Mouse (Mus musculus) heart, postnatal 0 days (tissue): ENCODE measurements around the gene Wars2. TPM values are rescaled to one million over a fixed set of nuclear protein-coding genes. Genes with fewer than 3 reads are reported as not detected.

Experiments used
- ATAC-seq: fragments of 200-750 bp; cut with Nextera tagmentation; 2 replicates; pipeline ENCODE4 v1.8.0; 2017; ENCODE audit warnings: low read depth, moderate number of reproducible peaks, moderate library complexity; ENCODE audit not compliant: insufficient read depth
- DNase-seq: peaks from one replicate; pipeline ENCODE4 v3.0.0-alpha.2; 2016; ENCODE audit warnings: low spot score
- H3K27ac ChIP-seq: fragments of 300-500 bp; sonication (generic); 2 replicates; pipeline ENCODE4 v1.5.1; 2014; ENCODE audit warnings: low read depth, mild to moderate bottlenecking
- H3K27me3 ChIP-seq: fragments of 300-500 bp; sonication (generic); 2 replicates; pipeline ENCODE4 v1.6.1; 2014; ENCODE audit warnings: low read length, mixed read lengths; ENCODE audit not compliant: control insufficient read depth, insufficient read depth
- H3K36me3 ChIP-seq: fragments of 300-500 bp; sonication (generic); replicated peaks from 2 replicates; pipeline ENCODE4 v1.6.1; 2014; ENCODE audit warnings: low read length, mixed read lengths; ENCODE audit not compliant: control insufficient read depth, insufficient read depth
- H3K4me1 ChIP-seq: fragments of 300-500 bp; sonication (generic); 2 replicates; pipeline ENCODE4 v1.6.1; 2014; ENCODE audit warnings: antibody characterized with exemption; ENCODE audit not compliant: control insufficient read depth, insufficient read depth
- H3K4me2 ChIP-seq: fragments of 300-500 bp; sonication (generic); 2 replicates; pipeline ENCODE4 v1.6.1; 2014; ENCODE audit warnings: low read depth, mild to moderate bottlenecking, low read length, moderate library complexity
- H3K4me3 ChIP-seq: fragments of 300-500 bp; sonication (generic); 2 replicates; pipeline ENCODE4 v1.5.1; 2014; ENCODE audit warnings: low read depth, low read length
- H3K9ac ChIP-seq: fragments of 300-500 bp; sonication (generic); replicated peaks from 2 replicates; pipeline ENCODE4 v1.6.1; 2014; ENCODE audit warnings: low read depth, low read length, mixed read lengths
- H3K9me3 ChIP-seq: fragments of 300-500 bp; sonication (generic); replicated peaks from 2 replicates; pipeline ENCODE4 v1.6.1; 2016; ENCODE audit warnings: low read length; ENCODE audit not compliant: control insufficient read depth
- CTCF ChIP-seq: IDR thresholded peaks from 2 replicates; pipeline ENCODE4 v1.5.1; 2016; ENCODE audit warnings: antibody characterized with exemption, control low read depth, low read depth
- EP300 ChIP-seq: IDR thresholded peaks from 2 replicates; pipeline ENCODE4 v1.6.1; 2016; ENCODE audit warnings: antibody characterized with exemption, low read depth
- WGBS: fragments of 180-500 bp; shearing (Covaris S2); extraction: QIAGEN DNeasy Blood & Tissue Kit; methylation state at CpG from one replicate; pipeline ENCODE4 v1.1.7; 2014; 5-methylcytosine and 5-hydroxymethylcytosine counted together
- polyA plus RNA-seq: library from polyadenylated mRNA; unstranded; fragments of >200 nt; fragmentation: Nextera tagmentation; extraction: Ambion mirVana; gene quantifications from 2 replicates; pipeline ENCODE4 v1.2.1, GENCODE M21; 2015
- total RNA-seq: library from RNA; depleted of rRNA; stranded (reverse); fragments of >200 nt; gene quantifications from 2 replicates; pipeline ENCODE4 v1.2.3, GENCODE M21; 2014; ENCODE audit warnings: low replicate concordance

Gene Wars2
- total and polyA plus RNA-seq, 2 experiments from 2014 or later, result 6.0 to 6.5 TPM

DNA sequence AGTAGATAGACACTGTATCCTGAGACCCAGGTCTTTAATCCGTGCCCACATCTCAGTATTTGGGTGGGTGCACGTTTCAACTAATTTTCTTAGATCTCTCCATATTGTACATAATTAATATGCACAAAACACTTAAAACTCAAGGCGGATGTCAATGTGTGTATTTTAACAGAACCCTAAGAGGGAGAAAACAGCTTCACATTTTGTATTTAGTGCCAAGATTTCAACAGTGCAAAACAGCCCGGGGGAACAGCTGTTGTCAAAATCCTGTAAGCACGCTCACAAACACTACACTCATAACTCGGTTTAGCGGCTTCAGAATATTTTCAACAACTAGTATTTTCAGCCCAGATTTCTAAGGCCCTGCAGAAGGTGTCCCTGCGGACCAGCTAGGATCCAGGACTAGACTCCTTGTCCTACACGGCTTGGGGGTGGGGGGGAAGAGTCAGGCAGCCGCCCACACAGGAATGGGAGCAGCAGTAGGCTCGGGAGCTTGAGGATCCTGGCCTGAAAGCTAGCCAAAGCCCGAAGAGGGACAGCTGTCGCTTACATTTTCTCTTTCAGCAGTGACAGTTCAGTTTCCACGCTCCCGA is 113.8 kb downstream of the Wars2 start:
- DNase-seq, result no peak
- H3K27me3 ChIP-seq, result peaks cover 99% of the 10 kb centered on the region

DNA sequence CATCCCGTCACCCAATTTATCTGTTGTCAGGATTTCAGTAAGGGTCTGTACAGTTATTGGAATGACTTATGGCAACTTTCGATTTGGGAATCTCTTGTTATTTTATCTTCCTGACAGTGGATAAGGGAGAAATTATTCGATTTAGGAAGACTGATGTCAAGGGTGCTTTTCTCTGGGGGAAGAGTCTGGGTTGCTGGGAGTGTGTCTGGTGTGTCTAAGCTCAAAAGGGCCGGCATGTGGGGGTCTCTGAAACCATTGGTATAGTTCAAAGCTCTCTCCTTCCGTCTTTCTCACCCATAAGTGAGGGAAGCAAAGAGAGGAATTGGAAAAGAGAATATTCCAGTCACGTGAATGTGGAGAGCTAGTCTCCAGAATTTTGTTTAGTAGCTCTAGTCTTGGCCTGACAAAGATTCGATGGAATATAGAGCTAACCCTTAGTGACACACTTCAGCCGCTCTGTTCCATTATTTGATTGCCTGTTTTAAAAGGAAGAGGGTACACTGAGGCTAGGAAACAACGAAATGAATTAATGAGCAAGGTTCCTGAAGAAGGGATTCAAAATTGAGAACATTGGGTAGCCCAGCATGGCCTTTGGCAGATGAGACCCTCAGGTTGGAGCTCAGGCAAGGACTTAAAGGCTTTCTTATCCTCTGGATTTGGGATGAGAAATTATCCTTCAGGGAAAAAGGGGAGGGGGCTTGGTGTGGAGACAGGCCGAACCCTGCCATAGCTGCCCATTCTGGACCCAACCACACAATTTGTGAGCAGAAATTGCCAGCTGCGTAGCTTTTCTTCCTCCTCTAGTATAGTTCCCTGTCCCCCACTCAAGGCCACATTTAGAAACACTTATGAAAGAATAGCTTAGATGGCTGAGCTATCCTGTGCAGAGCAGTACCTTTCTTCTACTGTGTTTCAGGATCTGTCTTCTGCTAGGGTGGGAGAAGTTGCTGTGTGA is 114.8 kb downstream of the Wars2 start:
- WGBS, result 12% methylated on average over 11 of the region's 11 CpGs
- ATAC-seq, result no peak
- Histone ChIP-seq H3K36me3 (no peaks in the 10 kb centered on the region), H3K4me2 (no peak overlapping the region), H3K9me3 (no peaks in the 10 kb centered on the region), H3K4me3 (no peak overlapping the region), H3K4me1 (peaks cover 9% of the 10 kb centered on the region; the same call in 1 of the 2 replicates), H3K27me3 (peaks cover 98% of the 10 kb centered on the region), H3K27ac (no peak overlapping the region), H3K9ac (no peak overlapping the region)
- DNase-seq, result no peak
- TF ChIP-seq EP300 (no peak), CTCF (no peak)

More for the DNA sequence above, 113.8 kb downstream of the Wars2 start:
- no peak for ATAC-seq
- no peak overlapping the region for H3K4me2 ChIP-seq
- H3K27ac ChIP-seq, result no peak overlapping the region
- WGBS, result 4% methylated on average over 15 of the region's 15 CpGs
- TF ChIP-seq CTCF, result no peak
- TF ChIP-seq EP300, result no peak
- H3K4me3 ChIP-seq, result peak overlapping the region; percentile 55; the same call in 1 of the 2 replicates
- no peaks in the 10 kb centered on the region for H3K36me3 ChIP-seq
- H3K4me1 ChIP-seq, result peaks cover 9% of the 10 kb centered on the region; the same call in 1 of the 2 replicates
- H3K9me3 ChIP-seq, result no peaks in the 10 kb centered on the region
- no peak overlapping the region for H3K9ac ChIP-seq

DNA sequence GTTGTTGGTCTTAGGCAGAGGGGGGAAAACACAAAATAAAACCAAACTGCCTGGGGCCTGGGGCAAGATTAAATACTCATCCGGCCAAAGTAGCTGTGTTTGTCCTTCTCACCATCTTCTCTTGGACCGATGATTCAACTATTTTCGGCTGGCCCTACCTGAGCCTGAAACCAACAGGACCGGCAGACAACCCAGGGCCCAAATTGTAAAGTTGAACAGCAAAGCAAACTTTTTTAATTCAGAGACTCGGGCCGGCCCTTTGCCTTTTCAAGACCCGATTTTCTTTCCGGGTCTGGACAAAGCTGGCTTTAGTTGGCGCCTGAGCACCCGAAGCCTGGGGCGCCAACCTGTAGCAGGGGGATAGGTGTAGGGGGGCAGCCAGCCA is 115.5 kb downstream of the Wars2 start:
- 13% methylated on average over 11 of the region's 11 CpGs for WGBS
- Histone ChIP-seq H3K4me3 (no peak overlapping the region), H3K9ac (no peak overlapping the region), H3K4me1 (peaks cover 9% of the 10 kb centered on the region; the same call in 1 of the 2 replicates), H3K4me2 (no peak overlapping the region), H3K27me3 (peaks cover 98% of the 10 kb centered on the region), H3K27ac (no peak overlapping the region), H3K36me3 (no peaks in the 10 kb centered on the region), H3K9me3 (no peaks in the 10 kb centered on the region)
- ATAC-seq (no peak), DNase-seq (no peak)
- no peak for TF ChIP-seq CTCF
- no peak for TF ChIP-seq EP300

DNA sequence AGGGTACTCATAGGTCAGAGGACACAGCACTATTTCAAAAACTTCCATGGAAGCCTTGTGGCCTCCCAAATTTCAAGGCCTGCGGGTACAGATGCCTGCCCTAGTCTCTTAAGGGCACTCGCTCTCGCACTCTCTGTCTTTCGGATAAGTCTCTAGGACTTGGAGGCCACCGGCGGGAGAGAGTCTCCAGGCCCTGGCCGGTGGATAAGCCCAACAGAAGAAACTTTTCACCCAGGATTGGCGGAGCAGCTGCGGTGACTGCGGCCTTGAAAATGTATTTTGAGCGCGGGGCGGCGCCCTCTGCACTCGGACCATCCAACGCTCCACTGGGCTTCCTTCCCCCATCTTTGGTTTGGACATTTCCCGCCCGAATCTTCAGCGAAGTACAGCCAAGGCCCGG is 115.9 kb downstream of the Wars2 start:
- H3K9ac ChIP-seq, result no peak overlapping the region
- DNase-seq, result no peak
- no peaks in the 10 kb centered on the region for H3K9me3 ChIP-seq
- TF ChIP-seq EP300 (no peak), CTCF (no peak)
- H3K4me3 ChIP-seq, result no peak overlapping the region
- no peak overlapping the region for H3K4me2 ChIP-seq
- H3K27me3 ChIP-seq, result peaks cover 98% of the 10 kb centered on the region
- WGBS, result 5% methylated on average over 20 of the region's 20 CpGs
- H3K27ac ChIP-seq, result no peak overlapping the region
- no peaks in the 10 kb centered on the region for H3K36me3 ChIP-seq
- no peak; the same call in 1 of the 2 replicates for ATAC-seq
- H3K4me1 ChIP-seq, result peaks cover 9% of the 10 kb centered on the region; the same call in 1 of the 2 replicates

DNA sequence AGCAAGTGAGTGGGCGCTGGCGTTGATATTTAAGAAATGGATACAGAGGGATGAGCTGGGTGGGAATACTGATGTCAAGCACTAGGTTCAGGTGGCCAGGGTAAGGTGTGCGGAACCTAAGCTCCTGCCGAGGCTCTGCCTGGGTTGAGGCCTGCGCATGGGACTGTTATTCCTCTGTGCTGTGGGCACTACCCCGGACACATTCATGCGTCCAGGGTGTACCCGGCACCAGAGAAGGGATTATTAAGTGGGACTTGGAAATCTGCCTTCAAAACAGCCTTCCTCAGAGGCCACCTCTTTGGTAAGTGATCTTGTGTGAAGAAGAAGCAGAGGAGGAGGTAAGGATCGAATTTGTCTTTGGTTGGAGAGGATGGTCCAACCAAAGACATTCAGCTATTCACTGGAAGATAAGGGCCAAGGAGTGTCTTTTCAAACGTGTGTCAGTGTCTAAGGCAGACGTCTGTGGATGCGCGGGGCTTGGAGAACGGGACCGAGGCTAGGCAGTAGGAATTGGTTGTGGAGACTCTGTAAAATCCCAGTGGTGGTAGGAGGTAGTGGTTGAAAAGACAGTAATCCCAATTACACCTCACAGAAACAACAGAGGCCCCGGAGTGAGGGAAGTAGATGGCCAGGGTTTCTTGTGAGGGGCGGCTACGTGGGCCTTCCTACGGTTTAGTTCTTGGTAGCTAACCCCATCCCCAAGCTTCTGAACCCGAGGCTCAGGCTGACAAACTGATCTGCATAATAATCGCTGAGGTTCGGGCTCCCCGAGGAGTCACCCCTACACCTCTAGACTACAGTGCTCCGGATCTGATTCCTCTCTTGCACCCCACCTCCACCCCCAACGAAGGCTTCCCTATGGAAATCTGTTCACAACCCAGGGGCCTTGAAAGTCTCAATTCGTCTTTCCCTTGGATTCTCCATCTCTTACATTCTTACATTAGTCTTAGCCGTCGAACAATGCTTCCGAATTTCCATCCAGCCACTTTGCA is 117.0 kb downstream of the Wars2 start:
- Histone ChIP-seq H3K9me3 (no peaks in the 10 kb centered on the region), H3K4me1 (peaks cover 9% of the 10 kb centered on the region; the same call in 1 of the 2 replicates), H3K9ac (no peak overlapping the region), H3K4me2 (no peak overlapping the region), H3K27ac (no peak overlapping the region), H3K4me3 (no peak overlapping the region), H3K36me3 (no peaks in the 10 kb centered on the region), H3K27me3 (peaks cover 98% of the 10 kb centered on the region)
- ATAC-seq (no peak), DNase-seq (no peak)
- 10% methylated on average over 29 of the region's 29 CpGs for WGBS
- TF ChIP-seq CTCF, result no peak
- no peak for TF ChIP-seq EP300
